Mouse (Mus musculus): ENCODE data around the gene Ptprs. TPM values are rescaled to one million over a fixed set of nuclear protein-coding genes. Genes with fewer than 3 reads are reported as not detected.
"Not testable (repeated sequence)": the region's sequence is repeated elsewhere in the genome, so short reads cannot be mapped to it uniquely, and the experiment has no call there.

Gene Ptprs
- polyA plus RNA-seq, 1 experiment from 2014 or later, result 95.6 TPM

GRCm38 (mm10) chr17:56509021-56509640 is 32.8 kb upstream of the Ptprs start:
- H3K9me3 ChIP-seq (replicated peaks), result no peaks in the 10 kb centered on the region
- ATAC-seq (replicated peaks; ENCODE audit: low FRiP score), result no peak
- H3K4me2 ChIP-seq, result peak overlapping the region; percentile 40
- H3K9ac ChIP-seq, result no peak overlapping the region
- H3K36me3 ChIP-seq, result no peaks in the 10 kb centered on the region
- H3K27ac ChIP-seq, result no peak overlapping the region
- 40% methylated on average over 10 of the region's 10 CpGs for WGBS
- peaks cover 50% of the 10 kb centered on the region for H3K27me3 ChIP-seq
- peaks cover 42% of the 10 kb centered on the region for H3K4me1 ChIP-seq
- peak overlapping the region; percentile 15; the same call in 1 of the 2 replicates for H3K4me3 ChIP-seq (replicated peaks)

- H3K4me3 ChIP-seq (replicated peaks), result peak overlapping the region; percentile 67
- peaks cover 36% of the 10 kb centered on the region for H3K27me3 ChIP-seq
- WGBS, result under 1% methylated on average over 42 of the region's 42 CpGs
- H3K9ac ChIP-seq, result peak overlapping the region; percentile 87
- H3K9me3 ChIP-seq (replicated peaks), result peaks cover 4% of the 10 kb centered on the region; the same call in 1 of the 2 replicates
- H3K4me1 ChIP-seq, result peaks cover 42% of the 10 kb centered on the region
- H3K36me3 ChIP-seq, result no peaks in the 10 kb centered on the region
- peak; percentile 94 for ATAC-seq (replicated peaks; ENCODE audit: low FRiP score)
- H3K27ac ChIP-seq, result peak overlapping the region; percentile 92
- peak overlapping the region; percentile 98 for H3K4me2 ChIP-seq
Measured at GRCm38 (mm10) chr17:56507161-56508068, 31.1 kb upstream of the Ptprs start.

GRCm38 (mm10) chr17:56506417-56507065 is 30.3 kb upstream of the Ptprs start:
- peak overlapping the region; percentile 92 for H3K27ac ChIP-seq
- ATAC-seq (replicated peaks; ENCODE audit: low FRiP score), result no peak

DNA sequence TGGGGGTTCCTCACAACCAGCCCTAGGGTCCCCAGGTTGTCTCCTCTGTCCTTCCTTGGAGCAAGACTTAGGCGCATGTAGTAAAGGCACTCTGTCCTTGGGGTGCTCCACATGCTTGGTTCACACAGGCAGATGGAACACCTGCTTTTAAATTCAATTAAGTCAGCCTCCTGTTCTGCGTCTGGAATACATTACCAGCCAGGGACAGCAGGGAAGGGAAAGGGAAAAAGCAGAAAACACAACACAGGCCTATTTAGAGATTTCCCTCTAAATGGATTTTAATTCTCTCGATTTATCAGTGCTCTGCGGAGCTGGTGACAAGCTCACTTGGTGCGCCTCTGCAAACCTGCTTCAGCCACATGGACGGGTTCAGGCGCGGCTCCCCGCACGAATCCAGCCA is 29.1 kb upstream of the Ptprs start:
- no peak overlapping the region for H3K4me2 ChIP-seq
- H3K27me3 ChIP-seq, result peaks cover 16% of the 10 kb centered on the region
- 86% methylated on average over 10 of the region's 10 CpGs for WGBS
- H3K9ac ChIP-seq, result no peak overlapping the region
- H3K9me3 ChIP-seq (replicated peaks), result peaks cover 6% of the 10 kb centered on the region; the same call in 1 of the 2 replicates
- no peaks in the 10 kb centered on the region for H3K36me3 ChIP-seq
- no peak for ATAC-seq (replicated peaks; ENCODE audit: low FRiP score)
- no peak overlapping the region for H3K4me3 ChIP-seq (replicated peaks)
- H3K27ac ChIP-seq, result no peak overlapping the region
- peaks cover 28% of the 10 kb centered on the region for H3K4me1 ChIP-seq

More at GRCm38 (mm10) chr17:56506417-56507065, 30.3 kb upstream of the Ptprs start:
- H3K27me3 ChIP-seq, result peaks cover 27% of the 10 kb centered on the region
- 56% methylated on average over 15 of the region's 15 CpGs for WGBS
- H3K36me3 ChIP-seq, result no peaks in the 10 kb centered on the region
- H3K4me1 ChIP-seq, result peaks cover 39% of the 10 kb centered on the region
- peak overlapping the region; percentile 98 for H3K4me2 ChIP-seq
- 0 out of 2 replicates have a peak overlapping the region, but pooled peaks have one; percentile 87 for H3K9ac ChIP-seq
- peak overlapping the region; percentile 67 for H3K4me3 ChIP-seq (replicated peaks)
- peaks cover 6% of the 10 kb centered on the region; the same call in 1 of the 2 replicates for H3K9me3 ChIP-seq (replicated peaks)

DNA sequence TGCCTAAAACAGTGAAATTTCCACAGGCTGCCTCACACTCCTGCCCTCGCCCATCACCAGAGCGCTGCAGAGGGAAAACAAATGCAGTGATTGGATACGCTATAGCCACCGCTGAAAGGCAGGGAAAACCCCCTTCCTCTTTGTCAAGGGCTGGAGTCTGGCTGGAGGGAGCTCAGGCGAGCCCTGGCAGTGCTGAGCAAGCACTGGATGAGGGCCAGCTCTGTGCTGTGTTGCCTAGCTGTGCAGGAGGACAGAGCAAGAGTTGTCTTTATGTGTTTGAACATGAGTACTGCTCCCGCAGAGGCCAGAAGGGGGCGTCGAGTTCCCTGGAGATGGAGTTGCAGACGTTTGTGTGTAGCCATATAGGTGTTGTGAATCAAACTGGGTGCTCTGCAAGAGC is 26.2 kb upstream of the Ptprs start:
- H3K4me3 ChIP-seq (replicated peaks), result no peak overlapping the region
- H3K4me2 ChIP-seq, result no peak overlapping the region
- ATAC-seq (replicated peaks; ENCODE audit: low FRiP score), result no peak
- 39% methylated on average over 9 of the region's 9 CpGs for WGBS
- peaks cover 7% of the 10 kb centered on the region for H3K4me1 ChIP-seq
- no peak overlapping the region for H3K9ac ChIP-seq
- H3K27me3 ChIP-seq, result no peaks in the 10 kb centered on the region
- H3K9me3 ChIP-seq (replicated peaks), result peaks cover 6% of the 10 kb centered on the region
- H3K36me3 ChIP-seq, result no peaks in the 10 kb centered on the region
- no peak overlapping the region for H3K27ac ChIP-seq

- WGBS, result 62% methylated on average over 2 of the region's 2 CpGs
- not testable (repeated sequence) for H3K4me2 ChIP-seq; ATAC-seq (replicated peaks; ENCODE audit: low FRiP score)
Measured at GRCm38 (mm10) chr17:56501635-56502400, 25.5 kb upstream of the Ptprs start.

GRCm38 (mm10) chr17:56499229-56499628 is 22.9 kb upstream of the Ptprs start:
- Histone ChIP-seq H3K4me2 (no peak overlapping the region), H3K9ac (no peak overlapping the region), H3K36me3 (no peaks in the 10 kb centered on the region), H3K9me3 (replicated peaks) (peaks cover 28% of the 10 kb centered on the region), H3K27ac (no peak overlapping the region), H3K4me1 (no peaks in the 10 kb centered on the region), H3K27me3 (no peaks in the 10 kb centered on the region), H3K4me3 (replicated peaks) (no peak overlapping the region)
- no peak for ATAC-seq (replicated peaks; ENCODE audit: low FRiP score)
- 79% methylated on average over 5 of the region's 5 CpGs for WGBS

More at GRCm38 (mm10) chr17:56501635-56502400, 25.5 kb upstream of the Ptprs start:
- H3K36me3 ChIP-seq; H3K27me3 ChIP-seq; H3K9ac ChIP-seq; H3K4me1 ChIP-seq; H3K27ac ChIP-seq; H3K4me3 ChIP-seq (replicated peaks): not testable (repeated sequence)
- H3K9me3 ChIP-seq (replicated peaks), result peaks cover 10% of the 10 kb centered on the region

- H3K27me3 ChIP-seq, result no peaks in the 10 kb centered on the region
- no peaks in the 10 kb centered on the region for H3K4me1 ChIP-seq
- ATAC-seq (replicated peaks; ENCODE audit: low FRiP score), result no peak
- H3K9ac ChIP-seq, result no peak overlapping the region
- peaks cover 45% of the 10 kb centered on the region for H3K9me3 ChIP-seq (replicated peaks)
- H3K4me3 ChIP-seq (replicated peaks), result no peak overlapping the region
- 0 out of 2 replicates have a peak, but pooled peaks cover 4% of the 10 kb centered on the region for H3K36me3 ChIP-seq
- no peak overlapping the region for H3K27ac ChIP-seq
- no peak overlapping the region for H3K4me2 ChIP-seq
- WGBS, result 66% methylated on average over 2 of the region's 2 CpGs
Measured at GRCm38 (mm10) chr17:56494480-56494879, 18.2 kb upstream of the Ptprs start.

GRCm38 (mm10) chr17:56493841-56494240 is 17.6 kb upstream of the Ptprs start:
- Histone ChIP-seq H3K4me3 (replicated peaks) (no peak overlapping the region), H3K27me3 (no peaks in the 10 kb centered on the region), H3K4me2 (no peak overlapping the region), H3K36me3 (0 out of 2 replicates have a peak, but pooled peaks cover 4% of the 10 kb centered on the region), H3K9me3 (replicated peaks) (peaks cover 45% of the 10 kb centered on the region), H3K4me1 (no peaks in the 10 kb centered on the region), H3K9ac (no peak overlapping the region), H3K27ac (no peak overlapping the region)
- 91% methylated on average over 2 of the region's 2 CpGs for WGBS
- no peak for ATAC-seq (replicated peaks; ENCODE audit: low FRiP score)

DNA sequence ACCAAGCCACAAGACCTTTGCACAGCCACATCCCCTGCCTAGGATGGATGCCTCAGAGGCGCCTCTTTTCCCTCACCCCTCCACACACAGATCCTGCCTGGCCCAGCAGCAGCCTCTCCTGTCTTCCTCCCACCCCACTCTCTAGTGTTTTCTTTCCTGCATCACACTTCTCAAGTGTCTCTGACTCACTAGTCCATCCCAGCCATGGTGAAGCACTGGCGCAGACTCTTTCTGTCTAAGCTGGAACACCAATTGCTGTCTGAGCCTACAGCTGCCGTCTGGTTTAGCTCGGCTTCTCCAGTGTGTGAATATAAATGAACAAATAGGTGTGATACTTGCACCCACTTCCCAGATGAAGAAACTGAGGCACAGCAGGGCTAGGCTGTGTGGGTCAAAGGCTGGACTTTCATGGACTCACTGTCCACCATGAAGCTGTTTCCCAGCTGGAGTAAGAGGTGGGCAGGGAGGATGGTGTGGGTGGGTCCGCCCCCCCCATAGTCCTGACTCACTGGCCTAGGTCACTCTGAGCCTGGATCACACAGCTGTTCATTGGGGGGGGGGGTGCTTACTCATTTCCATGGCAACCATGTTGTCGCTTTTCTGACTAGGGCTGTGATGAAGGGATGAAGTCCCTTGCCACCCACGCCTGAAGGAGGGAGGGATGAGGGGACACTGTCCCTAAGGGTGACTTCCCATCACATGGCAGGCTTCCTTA is 14.3 kb upstream of the Ptprs start:
- no peak overlapping the region for H3K4me3 ChIP-seq (replicated peaks)
- H3K27me3 ChIP-seq, result no peaks in the 10 kb centered on the region
- no peak for ATAC-seq (replicated peaks; ENCODE audit: low FRiP score)
- H3K4me1 ChIP-seq, result peaks cover 11% of the 10 kb centered on the region
- no peak overlapping the region for H3K9ac ChIP-seq
- no peak overlapping the region for H3K4me2 ChIP-seq
- peaks cover 33% of the 10 kb centered on the region for H3K9me3 ChIP-seq (replicated peaks)
- H3K36me3 ChIP-seq, result 0 out of 2 replicates have a peak, but pooled peaks cover 4% of the 10 kb centered on the region
- 80% methylated on average over 7 of the region's 7 CpGs for WGBS
- no peak overlapping the region for H3K27ac ChIP-seq

GRCm38 (mm10) chr17:56488028-56488427 is 11.7 kb upstream of the Ptprs start:
- no peak overlapping the region for H3K27ac ChIP-seq

More at GRCm38 (mm10) chr17:56488028-56488427, 11.7 kb upstream of the Ptprs start:
- Histone ChIP-seq H3K9me3 (replicated peaks) (peaks cover 10% of the 10 kb centered on the region), H3K4me3 (replicated peaks) (no peak overlapping the region), H3K36me3 (no peaks in the 10 kb centered on the region), H3K4me2 (peak overlapping the region; percentile 27; the same call in 1 of the 2 replicates), H3K9ac (no peak overlapping the region), H3K4me1 (peaks cover 11% of the 10 kb centered on the region), H3K27me3 (no peaks in the 10 kb centered on the region)
- no peak; the same call in 1 of the 2 replicates for ATAC-seq (replicated peaks; ENCODE audit: low FRiP score)
- WGBS, result 11% methylated on average over 12 of the region's 12 CpGs

Measured in kidney, embryonic 15.5 days (tissue).